Comparison of ENCODE assay signal across 11 mouse cellular contexts in genomic region chr3:65647592-65647991, GRCm38 (mm10).
"Had no signal": no experiment of that assay in that cellular context is flagged by ENCODE, and none has a peak within 500 bp of the region (broad histone marks: within the 10 kb centered on the region; RNA-seq: fewer than 3 reads in every experiment).

No protein-coding gene starts in this region.

- H3K4me3 ChIP-seq: kidney, embryonic 15.5 days; left cerebral cortex, adult 2 months; limb, embryonic 10.5 days; megakaryocyte, embryonic 14.5 days had no signal

- DNase-seq: kidney, adult 2 months; kidney, postnatal 25 days; thymus, postnatal 14 days had no signal

- H3K27me3 ChIP-seq: kidney, embryonic 15.5 days; megakaryocyte, embryonic 14.5 days had no signal

- H3K4me2 ChIP-seq: kidney, embryonic 15.5 days; liver, embryonic 11.5 days; midbrain, embryonic 11.5 days had no signal

- H3K9ac ChIP-seq: kidney, embryonic 15.5 days had no signal

- H3K27ac ChIP-seq: kidney, embryonic 15.5 days; left cerebral cortex, adult 2 months; limb, embryonic 10.5 days; stomach, postnatal 0 days had no signal

- ATAC-seq: intestine, embryonic 16.5 days had no signal

- H3K4me1 ChIP-seq: kidney, embryonic 15.5 days had no signal

- H3K9me3 ChIP-seq: kidney, embryonic 15.5 days; limb, embryonic 10.5 days had no signal

- H3K36me3 ChIP-seq: kidney, embryonic 15.5 days; limb, embryonic 10.5 days had no signal
